Mouse (Mus musculus): ENCODE measurements at regions not wholly inside any gene's neighbourhood (a gene's known extent, or its start where the extent isn't known, plus 50 kb on each side); places are given as distances from the start of the nearest gene placed in this dataset.

- Histone ChIP-seq H3K4me3 (ENCODE audit: low read depth, low read length) (no peak overlapping the region), H3K36me3 (ENCODE audit: control insufficient read depth, insufficient read depth, low read length) (no peaks in the 10 kb centered on the region), H3K4me2 (ENCODE audit: low read depth, low read length) (no peak overlapping the region), H3K4me1 (ENCODE audit: control insufficient read depth, insufficient read depth, low read length) (no peaks in the 10 kb centered on the region), H3K27ac (ENCODE audit: low read depth, low read length) (no peak overlapping the region), H3K9me3 (ENCODE audit: control insufficient read depth, low read length) (no peaks in the 10 kb centered on the region), H3K27me3 (ENCODE audit: control insufficient read depth, insufficient read depth, low read length) (no peaks in the 10 kb centered on the region), H3K9ac (replicated peaks; ENCODE audit: low read depth, low read length) (no peak overlapping the region)
- 90% methylated on average over 8 of the region's 8 CpGs for WGBS
- no peak for ATAC-seq (ENCODE audit: low read depth)
Observed at GRCm38 (mm10) chr5:148742158-148742835, 186.8 kb downstream of the Katnal1 start.

DNA sequence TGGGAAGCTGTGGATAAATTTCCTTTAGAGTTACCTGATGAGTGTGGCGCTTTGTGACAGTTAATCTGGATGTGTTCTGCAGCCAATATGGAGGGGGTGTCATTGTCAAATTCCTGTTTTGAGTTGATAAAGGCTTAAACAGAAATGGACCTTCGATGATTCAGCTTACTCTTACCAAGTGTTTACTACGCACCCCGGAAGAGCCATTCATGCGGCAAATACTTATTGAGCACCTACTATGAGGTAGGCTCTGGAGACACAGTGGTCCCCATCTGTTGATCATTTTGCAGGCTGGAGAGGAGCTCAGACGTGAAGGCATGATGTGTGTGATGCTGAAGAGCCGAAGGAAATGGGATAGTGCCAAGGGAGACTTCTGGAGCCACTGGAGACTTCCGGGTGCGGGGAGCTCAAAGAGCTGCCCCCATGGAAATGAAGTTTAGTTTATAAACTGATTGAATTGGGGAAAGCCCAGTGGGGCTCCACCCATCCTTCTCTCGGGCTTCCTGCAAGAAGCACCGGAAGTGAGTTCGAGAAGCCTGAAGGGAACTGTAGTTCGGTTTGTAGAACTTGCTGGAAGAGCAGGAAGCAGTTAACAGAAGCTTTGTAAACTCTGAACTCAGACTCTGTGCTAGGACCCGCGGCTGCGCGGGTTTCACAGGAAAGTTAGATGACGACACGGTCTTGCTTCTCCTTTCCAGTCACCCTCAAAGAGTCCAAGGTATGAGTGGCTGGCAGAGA, 187.7 kb downstream of the Katnal1 start:
- H3K9me3 ChIP-seq (ENCODE audit: control insufficient read depth, low read length) = no peaks in the 10 kb centered on the region
- no peak overlapping the region for H3K4me3 ChIP-seq (ENCODE audit: low read depth, low read length)
- no peak overlapping the region for H3K4me2 ChIP-seq (ENCODE audit: low read depth, low read length)
- ATAC-seq (ENCODE audit: low read depth) = no peak
- H3K27me3 ChIP-seq (ENCODE audit: control insufficient read depth, insufficient read depth, low read length) = no peaks in the 10 kb centered on the region
- H3K9ac ChIP-seq (replicated peaks; ENCODE audit: low read depth, low read length) = no peak overlapping the region
- WGBS = 85% methylated on average over 19 of the region's 19 CpGs
- no peaks in the 10 kb centered on the region for H3K36me3 ChIP-seq (ENCODE audit: control insufficient read depth, insufficient read depth, low read length)
- H3K4me1 ChIP-seq (ENCODE audit: control insufficient read depth, insufficient read depth, low read length) = no peaks in the 10 kb centered on the region
- H3K27ac ChIP-seq (ENCODE audit: low read depth, low read length) = no peak overlapping the region

GRCm38 (mm10) chr5:148740366-148741266, 188.0 kb upstream of the Ubl3 start:
- H3K27ac ChIP-seq (ENCODE audit: low read depth, low read length) = no peak overlapping the region
- H3K4me3 ChIP-seq (ENCODE audit: low read depth, low read length) = no peak overlapping the region
- H3K36me3 ChIP-seq (ENCODE audit: control insufficient read depth, insufficient read depth, low read length) = no peaks in the 10 kb centered on the region
- H3K4me1 ChIP-seq (ENCODE audit: control insufficient read depth, insufficient read depth, low read length) = no peaks in the 10 kb centered on the region
- H3K9me3 ChIP-seq (ENCODE audit: control insufficient read depth, low read length) = no peaks in the 10 kb centered on the region
- WGBS = 65% methylated on average over 15 of the region's 15 CpGs
- no peak for ATAC-seq (ENCODE audit: low read depth)
- no peak overlapping the region for H3K9ac ChIP-seq (replicated peaks; ENCODE audit: low read depth, low read length)
- H3K4me2 ChIP-seq (ENCODE audit: low read depth, low read length) = no peak overlapping the region
- H3K27me3 ChIP-seq (ENCODE audit: control insufficient read depth, insufficient read depth, low read length) = no peaks in the 10 kb centered on the region

- no peaks in the 10 kb centered on the region for H3K36me3 ChIP-seq (ENCODE audit: control insufficient read depth, insufficient read depth, low read length)
- no peaks in the 10 kb centered on the region for H3K27me3 ChIP-seq (ENCODE audit: control insufficient read depth, insufficient read depth, low read length)
- no peak overlapping the region for H3K4me2 ChIP-seq (ENCODE audit: low read depth, low read length)
- ATAC-seq (ENCODE audit: low read depth) = no peak
- H3K9ac ChIP-seq (replicated peaks; ENCODE audit: low read depth, low read length) = no peak overlapping the region
- H3K27ac ChIP-seq (ENCODE audit: low read depth, low read length) = no peak overlapping the region
- H3K4me1 ChIP-seq (ENCODE audit: control insufficient read depth, insufficient read depth, low read length) = no peaks in the 10 kb centered on the region
- H3K9me3 ChIP-seq (ENCODE audit: control insufficient read depth, low read length) = no peaks in the 10 kb centered on the region
- no peak overlapping the region for H3K4me3 ChIP-seq (ENCODE audit: low read depth, low read length)
- WGBS = 84% methylated on average over 2 of the region's 2 CpGs
Observed at GRCm38 (mm10) chr5:148739672-148740071, 187.1 kb upstream of the Ubl3 start.

- Histone ChIP-seq H3K4me3 (ENCODE audit: low read depth, low read length) (no peak overlapping the region), H3K4me1 (ENCODE audit: control insufficient read depth, insufficient read depth, low read length) (no peaks in the 10 kb centered on the region), H3K9me3 (ENCODE audit: control insufficient read depth, low read length) (no peaks in the 10 kb centered on the region), H3K4me2 (ENCODE audit: low read depth, low read length) (no peak overlapping the region), H3K27ac (ENCODE audit: low read depth, low read length) (no peak overlapping the region), H3K9ac (replicated peaks; ENCODE audit: low read depth, low read length) (no peak overlapping the region), H3K36me3 (ENCODE audit: control insufficient read depth, insufficient read depth, low read length) (no peaks in the 10 kb centered on the region), H3K27me3 (ENCODE audit: control insufficient read depth, insufficient read depth, low read length) (no peaks in the 10 kb centered on the region)
- whole genome bisulfite sequencing = 61% methylated on average over 3 of the region's 3 CpGs
- ATAC-seq (ENCODE audit: low read depth) = no peak
Observed at GRCm38 (mm10) chr5:148739141-148739540, 186.6 kb upstream of the Ubl3 start.

DNA sequence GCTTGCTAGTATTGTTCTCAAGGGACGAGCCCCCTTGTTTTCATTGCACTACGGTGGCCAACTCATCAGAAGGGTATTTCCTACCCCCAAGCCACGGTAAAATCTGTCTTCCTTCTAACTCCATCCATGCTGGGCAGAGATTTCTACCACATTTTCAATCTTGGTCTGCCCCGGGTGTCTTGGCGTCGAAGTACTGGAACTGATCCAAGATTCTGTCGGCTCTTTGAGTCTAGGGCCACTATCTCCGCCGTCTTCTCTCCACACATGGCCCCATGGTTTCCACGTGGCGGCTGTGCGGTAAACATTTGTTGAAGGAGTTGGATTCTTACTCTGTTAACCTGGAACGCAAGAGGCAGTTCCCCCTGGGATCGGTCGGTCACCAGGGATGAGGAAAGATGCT, 177.0 kb upstream of the Ubl3 start:
- Histone ChIP-seq H3K4me1 (ENCODE audit: control insufficient read depth, insufficient read depth, low read length) (no peaks in the 10 kb centered on the region), H3K27ac (ENCODE audit: low read depth, low read length) (no peak overlapping the region)

DNA sequence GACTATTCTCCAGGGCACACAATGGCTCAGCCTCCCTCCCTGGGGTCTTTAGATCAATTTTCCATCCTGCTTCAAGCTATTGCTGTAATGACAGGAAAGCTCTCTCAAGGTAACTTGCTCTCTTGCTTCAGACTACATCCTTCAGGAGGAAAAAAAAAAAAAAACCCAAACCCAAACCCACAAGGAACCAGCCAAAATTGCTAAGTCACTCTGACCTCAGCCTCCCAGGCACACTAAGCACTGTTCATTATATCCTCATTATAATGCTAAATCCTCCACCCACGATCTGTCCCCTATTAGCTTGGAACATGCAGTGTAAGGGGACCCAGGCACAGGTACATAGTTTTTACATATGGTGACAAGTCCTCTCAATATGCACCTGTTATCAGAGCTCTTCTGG, 175.9 kb upstream of the Ubl3 start:
- Histone ChIP-seq H3K4me1 (ENCODE audit: control insufficient read depth, insufficient read depth, low read length) (no peaks in the 10 kb centered on the region), H3K36me3 (ENCODE audit: control insufficient read depth, insufficient read depth, low read length) (no peaks in the 10 kb centered on the region), H3K4me2 (ENCODE audit: low read depth, low read length) (no peak overlapping the region), H3K27me3 (ENCODE audit: control insufficient read depth, insufficient read depth, low read length) (no peaks in the 10 kb centered on the region), H3K9ac (replicated peaks; ENCODE audit: low read depth, low read length) (no peak overlapping the region), H3K9me3 (ENCODE audit: control insufficient read depth, low read length) (no peaks in the 10 kb centered on the region), H3K27ac (ENCODE audit: low read depth, low read length) (no peak overlapping the region), H3K4me3 (ENCODE audit: low read depth, low read length) (no peak overlapping the region)
- ATAC-seq (ENCODE audit: low read depth) = no peak
- WGBS = 85% methylated on average over 1 of the region's 1 CpGs

More for the DNA sequence above, 177.0 kb upstream of the Ubl3 start:
- 77% methylated on average over 15 of the region's 15 CpGs for WGBS
- no peak overlapping the region for H3K4me2 ChIP-seq (ENCODE audit: low read depth, low read length)
- ATAC-seq (ENCODE audit: low read depth) = no peak
- no peak overlapping the region for H3K4me3 ChIP-seq (ENCODE audit: low read depth, low read length)
- H3K36me3 ChIP-seq (ENCODE audit: control insufficient read depth, insufficient read depth, low read length) = no peaks in the 10 kb centered on the region
- H3K9me3 ChIP-seq (ENCODE audit: control insufficient read depth, low read length) = no peaks in the 10 kb centered on the region
- no peak overlapping the region for H3K9ac ChIP-seq (replicated peaks; ENCODE audit: low read depth, low read length)
- no peaks in the 10 kb centered on the region for H3K27me3 ChIP-seq (ENCODE audit: control insufficient read depth, insufficient read depth, low read length)

GRCm38 (mm10) chr5:148726442-148726841, 173.9 kb upstream of the Ubl3 start:
- Histone ChIP-seq H3K4me2 (ENCODE audit: low read depth, low read length) (no peak overlapping the region), H3K27ac (ENCODE audit: low read depth, low read length) (no peak overlapping the region), H3K27me3 (ENCODE audit: control insufficient read depth, insufficient read depth, low read length) (no peaks in the 10 kb centered on the region), H3K36me3 (ENCODE audit: control insufficient read depth, insufficient read depth, low read length) (no peaks in the 10 kb centered on the region), H3K4me1 (ENCODE audit: control insufficient read depth, insufficient read depth, low read length) (no peaks in the 10 kb centered on the region), H3K4me3 (ENCODE audit: low read depth, low read length) (no peak overlapping the region), H3K9ac (replicated peaks; ENCODE audit: low read depth, low read length) (no peak overlapping the region), H3K9me3 (ENCODE audit: control insufficient read depth, low read length) (no peaks in the 10 kb centered on the region)
- ATAC-seq (ENCODE audit: low read depth) = no peak
- WGBS = 80% methylated on average over 7 of the region's 7 CpGs

DNA sequence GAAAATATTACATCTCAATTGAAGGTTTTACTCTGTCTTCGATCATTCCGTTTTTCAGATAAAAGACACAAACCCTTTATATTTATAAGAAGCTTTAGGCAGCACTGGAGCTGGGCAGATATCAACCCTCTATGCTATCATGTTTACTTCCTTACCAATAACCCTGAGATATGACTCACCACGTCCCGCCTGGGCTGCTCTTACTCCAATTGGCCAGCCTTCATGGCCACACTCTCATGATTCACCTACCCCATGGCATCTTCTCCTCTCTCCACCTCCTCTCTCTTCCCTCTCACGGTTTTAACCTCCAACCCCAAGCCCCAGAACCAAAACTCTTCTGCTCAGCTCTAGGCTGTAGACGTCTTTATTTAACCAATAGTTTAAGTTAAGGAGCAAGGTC, 171.9 kb upstream of the Ubl3 start:
- ATAC-seq (ENCODE audit: low read depth) = no peak
- H3K27ac ChIP-seq (ENCODE audit: low read depth, low read length) = no peak overlapping the region
- no peak overlapping the region for H3K9ac ChIP-seq (replicated peaks; ENCODE audit: low read depth, low read length)
- WGBS = 93% methylated on average over 6 of the region's 6 CpGs
- H3K36me3 ChIP-seq (ENCODE audit: control insufficient read depth, insufficient read depth, low read length) = no peaks in the 10 kb centered on the region
- no peaks in the 10 kb centered on the region for H3K4me1 ChIP-seq (ENCODE audit: control insufficient read depth, insufficient read depth, low read length)
- no peak overlapping the region for H3K4me2 ChIP-seq (ENCODE audit: low read depth, low read length)
- H3K4me3 ChIP-seq (ENCODE audit: low read depth, low read length) = no peak overlapping the region
- H3K27me3 ChIP-seq (ENCODE audit: control insufficient read depth, insufficient read depth, low read length) = no peaks in the 10 kb centered on the region
- no peaks in the 10 kb centered on the region for H3K9me3 ChIP-seq (ENCODE audit: control insufficient read depth, low read length)

Measured in neural tube, embryonic 14.5 days (tissue).